Mouse (Mus musculus) erythroblast, embryonic 14.5 days (primary cell): ENCODE data around the gene Olfr94.

Experiments used
- GATA1 ChIP-seq: IDR thresholded peaks from 2 replicates; pipeline ENCODE4 v1.6.1; 2012; ENCODE audit warnings: low read length, inconsistent platforms, mixed read lengths
- TAL1 ChIP-seq: IDR thresholded peaks from 3 replicates; pipeline ENCODE4 v1.6.1; 2012; ENCODE audit warnings: low read length, inconsistent platforms, mixed read lengths

DNA sequence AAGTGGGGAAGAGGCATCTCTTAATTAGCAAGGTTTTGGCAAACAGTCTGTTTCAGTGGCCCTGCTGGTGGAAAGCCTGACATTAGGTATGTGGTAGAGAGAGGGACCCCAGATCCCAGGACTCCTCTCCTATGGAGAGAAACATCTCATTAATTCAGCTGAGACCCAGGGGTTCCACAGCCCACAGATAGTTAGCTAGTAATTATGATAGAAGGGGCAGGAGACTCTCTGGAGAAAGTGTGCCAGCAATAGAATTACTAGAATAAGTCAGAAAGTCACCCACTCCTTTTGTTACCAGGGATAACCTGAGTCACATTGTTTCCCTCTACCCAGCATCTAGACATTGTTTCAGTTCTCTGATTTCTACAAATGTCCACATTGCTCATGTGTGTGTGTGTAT, 39.4 kb downstream of the Olfr94 start, which contains the start of gene Olfr93:
- TF ChIP-seq GATA1: no peak
- TF ChIP-seq TAL1: no peak
